Mouse (Mus musculus): ENCODE data around the gene Abhd14a. TPM values are rescaled to one million over a fixed set of nuclear protein-coding genes. Genes with fewer than 3 reads are reported as not detected.

Gene Abhd14a
- polyA plus RNA-seq, 2 experiments: 14.3 to 16.4 TPM

GRCm38 (mm10) chr9:106429221-106430014 is 18.1 kb downstream of the Abhd14a start, which contains the start of gene Rpl29:
Rpl29 (plus strand) TSS chr9:106429454.
- Histone ChIP-seq H3K27me3 (ENCODE audit: control insufficient read depth, insufficient read depth, low read length) (no peaks in the 10 kb centered on the region), H3K9me3 (ENCODE audit: control insufficient read depth, low read length) (no peaks in the 10 kb centered on the region), H3K4me3 (ENCODE audit: insufficient read depth in 1 of 2, low read depth in 2 of 2, low read length in 2 of 2) (peak within 1 kb of the TSS; percentile 76 to 94), H3K27ac (peak within 1 kb of the TSS; percentile 60), H3K4me1 (replicated peaks; ENCODE audit: control insufficient read depth in 2 of 2, insufficient read depth in 2 of 2, low read length in 1 of 2) (peaks cover 11 to 32% of the 10 kb centered on the region in 2 experiments), H3K4me2 (ENCODE audit: low read depth) (peak within 1 kb of the TSS; percentile 79), H3K9ac (replicated peaks) (peak within 1 kb of the TSS; percentile 87), H3K36me3 (replicated peaks; ENCODE audit: control insufficient read depth, insufficient read depth, low read depth) (peaks cover 28% of the 10 kb centered on the region)
- DNase-seq (ENCODE audit: low read depth in 3 of 3, low spot score in 3 of 3) (peak; percentile 87 to 91 (median 88)), ATAC-seq (ENCODE audit: insufficient read depth) (peak; percentile 85)
- under 1% methylated on average over 55 of the region's 55 CpGs for WGBS (ENCODE audit: insufficient replicate concordance)
- TF ChIP-seq CTCF (IDR thresholded peaks at IDR 0.05; ENCODE audit: low read depth): no peak
- TF ChIP-seq EP300 (IDR thresholded peaks at IDR 0.05; ENCODE audit: low read depth): 0 out of 2 replicates have a peak, but pooled peaks have one; percentile 21

DNA sequence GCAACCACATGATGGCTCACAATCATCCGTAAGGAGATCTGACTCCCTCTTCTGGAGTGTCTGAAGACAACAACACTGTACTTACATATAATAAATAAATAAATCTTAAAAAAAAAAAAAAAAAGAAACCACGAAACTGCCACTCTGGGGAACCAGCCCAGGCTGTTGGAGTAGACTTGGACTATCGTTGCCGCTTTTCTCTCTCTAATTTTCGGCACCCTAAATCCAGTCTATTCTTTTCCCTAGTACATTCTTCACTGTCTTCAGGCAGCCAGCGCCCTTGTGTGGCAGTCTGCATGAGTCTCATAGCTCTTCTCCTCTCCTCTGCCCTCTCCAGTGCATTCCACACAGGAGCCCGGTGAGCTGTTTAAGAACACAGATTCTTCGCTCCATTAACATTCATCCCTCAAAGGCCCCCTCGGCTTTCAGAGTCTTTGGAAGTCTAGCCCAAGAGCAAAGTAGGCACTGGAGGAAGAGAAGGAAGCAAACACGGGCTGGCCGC is 18.7 kb downstream of the Abhd14a start:
- DNase-seq (ENCODE audit: low read depth in 3 of 3, low spot score in 3 of 3) (no peak), ATAC-seq (ENCODE audit: insufficient read depth) (peak; percentile 33)
- peak overlapping the region; percentile 79 for H3K4me2 ChIP-seq (ENCODE audit: low read depth)
- H3K4me3 ChIP-seq (ENCODE audit: insufficient read depth in 1 of 2, low read depth in 2 of 2, low read length in 2 of 2): peak overlapping the region; percentile 76 to 94
- peaks cover 28% of the 10 kb centered on the region for H3K36me3 ChIP-seq (replicated peaks; ENCODE audit: control insufficient read depth, insufficient read depth, low read depth)
- peak overlapping the region; percentile 15; the same call in 1 of the 2 replicates for H3K9ac ChIP-seq (replicated peaks)
- no peak for TF ChIP-seq EP300 (IDR thresholded peaks at IDR 0.05; ENCODE audit: low read depth)
- TF ChIP-seq CTCF (IDR thresholded peaks at IDR 0.05; ENCODE audit: low read depth): no peak; the same call in 1 of the 2 replicates
- peak overlapping the region; percentile 60 for H3K27ac ChIP-seq
- peaks cover 11 to 30% of the 10 kb centered on the region in 2 experiments for H3K4me1 ChIP-seq (replicated peaks; ENCODE audit: control insufficient read depth in 2 of 2, insufficient read depth in 2 of 2, low read length in 1 of 2)
- no peaks in the 10 kb centered on the region for H3K9me3 ChIP-seq (ENCODE audit: control insufficient read depth, low read length)
- no peaks in the 10 kb centered on the region for H3K27me3 ChIP-seq (ENCODE audit: control insufficient read depth, insufficient read depth, low read length)
- WGBS (ENCODE audit: insufficient replicate concordance): 16% methylated on average over 11 of the region's 11 CpGs

DNA sequence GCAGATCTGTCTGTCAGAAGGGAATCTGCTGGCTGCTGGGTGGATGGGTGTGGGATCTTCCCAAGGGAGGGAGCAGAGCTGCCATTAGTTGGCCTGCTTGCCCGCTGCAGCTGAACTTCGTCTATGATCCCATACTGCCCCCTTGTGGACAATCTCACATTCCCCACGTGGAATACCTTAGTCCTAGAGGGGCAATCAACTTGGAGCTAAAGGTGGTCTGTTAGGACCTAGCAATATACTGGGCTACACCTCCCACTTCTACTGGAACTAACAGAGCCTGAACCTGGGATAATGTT is 25.7 kb downstream of the Abhd14a start:
- H3K27me3 ChIP-seq (ENCODE audit: control insufficient read depth, insufficient read depth, low read length): peaks cover 15% of the 10 kb centered on the region
- no peaks in the 10 kb centered on the region for H3K9me3 ChIP-seq (ENCODE audit: control insufficient read depth, low read length)
- peak; percentile 65 to 69 (median 65) for DNase-seq (ENCODE audit: low read depth in 3 of 3, low spot score in 3 of 3)
- H3K4me1 ChIP-seq (replicated peaks; ENCODE audit: control insufficient read depth in 2 of 2, insufficient read depth in 2 of 2, low read length in 1 of 2): no peaks in the 10 kb centered on the region
- no peak for TF ChIP-seq EP300 (IDR thresholded peaks at IDR 0.05; ENCODE audit: low read depth)
- peak; percentile 96 for TF ChIP-seq CTCF (IDR thresholded peaks at IDR 0.05; ENCODE audit: low read depth)
- H3K9ac ChIP-seq (replicated peaks): no peak overlapping the region
- WGBS (ENCODE audit: insufficient replicate concordance): 0% methylated on average over 3 of the region's 3 CpGs
- no peak overlapping the region for H3K4me2 ChIP-seq (ENCODE audit: low read depth)
- H3K4me3 ChIP-seq (ENCODE audit: insufficient read depth in 1 of 2, low read depth in 2 of 2, low read length in 2 of 2): no peak overlapping the region
- no peaks in the 10 kb centered on the region for H3K36me3 ChIP-seq (replicated peaks; ENCODE audit: control insufficient read depth, insufficient read depth, low read depth)
- H3K27ac ChIP-seq: no peak overlapping the region
- peak; percentile 71 for ATAC-seq (ENCODE audit: insufficient read depth)

- no peaks in the 10 kb centered on the region for H3K36me3 ChIP-seq (replicated peaks; ENCODE audit: control insufficient read depth, insufficient read depth, low read depth)
- H3K27ac ChIP-seq: no peak overlapping the region
- H3K9me3 ChIP-seq (ENCODE audit: control insufficient read depth, low read length): no peaks in the 10 kb centered on the region
- no peak overlapping the region for H3K9ac ChIP-seq (replicated peaks)
- DNase-seq (ENCODE audit: low read depth in 3 of 3, low spot score in 3 of 3) (no peak), ATAC-seq (ENCODE audit: insufficient read depth) (peak; percentile 9)
- peaks cover 15% of the 10 kb centered on the region for H3K27me3 ChIP-seq (ENCODE audit: control insufficient read depth, insufficient read depth, low read length)
- H3K4me1 ChIP-seq (replicated peaks; ENCODE audit: control insufficient read depth in 2 of 2, insufficient read depth in 2 of 2, low read length in 1 of 2): no peaks in the 10 kb centered on the region
- no peak overlapping the region for H3K4me2 ChIP-seq (ENCODE audit: low read depth)
- no peak overlapping the region for H3K4me3 ChIP-seq (ENCODE audit: insufficient read depth in 1 of 2, low read depth in 2 of 2, low read length in 2 of 2)
- TF ChIP-seq EP300 (IDR thresholded peaks at IDR 0.05; ENCODE audit: low read depth) (no peak), CTCF (IDR thresholded peaks at IDR 0.05; ENCODE audit: low read depth) (no peak)
- 11% methylated on average over 18 of the region's 18 CpGs for WGBS (ENCODE audit: insufficient replicate concordance)
These were observed 26.2 kb downstream of the Abhd14a start for GRCm38 (mm10) chr9:106421033-106421864.

DNA sequence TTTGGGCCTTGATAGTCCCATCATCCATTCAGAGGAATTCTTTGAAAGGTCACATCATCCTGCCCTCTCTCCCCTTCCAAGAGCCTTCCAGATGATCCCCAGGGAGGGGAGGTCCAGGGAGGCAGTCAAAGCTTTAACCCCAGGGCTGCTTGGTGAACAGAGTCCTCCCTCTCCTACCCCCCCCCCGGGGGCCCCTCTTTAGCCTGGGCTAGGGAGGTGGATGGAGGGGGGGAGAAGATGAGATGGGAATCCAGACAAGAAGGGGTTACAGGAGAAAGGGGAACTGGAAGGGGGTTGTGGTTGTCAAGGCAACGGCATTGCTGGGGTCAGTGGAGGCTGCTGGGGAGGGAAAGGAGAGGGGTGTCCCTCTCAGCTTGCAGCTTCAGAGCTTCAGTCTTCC is 26.9 kb downstream of the Abhd14a start:
- no peaks in the 10 kb centered on the region for H3K4me1 ChIP-seq (replicated peaks; ENCODE audit: control insufficient read depth in 2 of 2, insufficient read depth in 2 of 2, low read length in 1 of 2)
- H3K27ac ChIP-seq: no peak overlapping the region
- ATAC-seq (ENCODE audit: insufficient read depth) (no peak), DNase-seq (ENCODE audit: low read depth in 3 of 3, low spot score in 3 of 3) (no peak)
- TF ChIP-seq EP300 (IDR thresholded peaks at IDR 0.05; ENCODE audit: low read depth) (no peak), CTCF (IDR thresholded peaks at IDR 0.05; ENCODE audit: low read depth) (no peak)
- H3K4me2 ChIP-seq (ENCODE audit: low read depth): no peak overlapping the region
- no peaks in the 10 kb centered on the region for H3K9me3 ChIP-seq (ENCODE audit: control insufficient read depth, low read length)
- no peaks in the 10 kb centered on the region for H3K36me3 ChIP-seq (replicated peaks; ENCODE audit: control insufficient read depth, insufficient read depth, low read depth)
- peaks cover 15% of the 10 kb centered on the region for H3K27me3 ChIP-seq (ENCODE audit: control insufficient read depth, insufficient read depth, low read length)
- no peak overlapping the region for H3K4me3 ChIP-seq (ENCODE audit: insufficient read depth in 1 of 2, low read depth in 2 of 2, low read length in 2 of 2)
- 0% methylated on average over 2 of the region's 2 CpGs for WGBS (ENCODE audit: insufficient replicate concordance)
- H3K9ac ChIP-seq (replicated peaks): no peak overlapping the region
